Mouse (Mus musculus) midbrain, embryonic 15.5 days (tissue): ENCODE measurements around the gene Mansc1. TPM values are rescaled to one million over a fixed set of nuclear protein-coding genes. Genes with fewer than 3 reads are reported as not detected.
A peak's percentile ranks its signal among the peaks of the same experiment; 100 is the strongest.
"Not testable (repeated sequence)": the region's sequence is repeated elsewhere in the genome, so short reads cannot be mapped to it uniquely, and the experiment has no call there.

Source experiments
- ATAC-seq: fragments of 200-750 bp; cut with Nextera tagmentation; replicated peaks from 2 replicates; pipeline ENCODE4 v1.8.0; 2017; ENCODE audit warnings: moderate TSS enrichment
- H3K27ac ChIP-seq: fragments of 300-500 bp; sonication (generic); 2 replicates; pipeline ENCODE4 v1.5.1; 2015; ENCODE audit warnings: mild to moderate bottlenecking, inconsistent platforms
- H3K27me3 ChIP-seq: fragments of 300-500 bp; sonication (generic); replicated peaks from 2 replicates; pipeline ENCODE4 v1.6.1; 2015; ENCODE audit warnings: inconsistent platforms
- H3K36me3 ChIP-seq: fragments of 300-500 bp; sonication (generic); replicated peaks from 2 replicates; pipeline ENCODE4 v1.6.1; 2015; ENCODE audit warnings: inconsistent platforms
- H3K4me1 ChIP-seq: fragments of 300-500 bp; sonication (generic); 2 replicates; pipeline ENCODE4 v1.6.1; 2015; ENCODE audit warnings: inconsistent platforms
- H3K4me2 ChIP-seq: fragments of 300-500 bp; sonication (generic); 2 replicates; pipeline ENCODE4 v1.6.1; 2015; ENCODE audit warnings: inconsistent platforms, mild to moderate bottlenecking, moderate library complexity
- H3K4me3 ChIP-seq: fragments of 300-500 bp; sonication (generic); 2 replicates; pipeline ENCODE4 v1.5.1; 2015; ENCODE audit warnings: mild to moderate bottlenecking, inconsistent platforms
- H3K9ac ChIP-seq: fragments of 300-500 bp; sonication (generic); 2 replicates; pipeline ENCODE4 v1.6.1; 2015; ENCODE audit warnings: mild to moderate bottlenecking, inconsistent platforms
- H3K9me3 ChIP-seq: fragments of 300-500 bp; sonication (generic); 2 replicates; pipeline ENCODE4 v1.6.1; 2016; ENCODE audit warnings: inconsistent platforms
- WGBS: fragments of 180-500 bp; shearing (Covaris S2); methylation state at CpG from one replicate; pipeline ENCODE4 v1.1.7; 2015; ENCODE audit warnings: mixed read lengths; 5-methylcytosine and 5-hydroxymethylcytosine counted together
- polyA plus RNA-seq: library from polyadenylated mRNA; unstranded; fragments of >200 nt; fragmentation: Nextera tagmentation; extraction: Ambion mirVana; gene quantifications from 2 replicates; pipeline ENCODE4 v1.2.1, GENCODE M21; 2015

Gene Mansc1
- polyA plus RNA-seq = 1.1 TPM in 2 replicates

GRCm38 (mm10) chr6:134631947-134632687, at the start of gene Mansc1:
TSS of gene Mansc1 (minus strand) at chr6:134632488.
- Histone ChIP-seq H3K9me3 (no peaks in the 10 kb centered on the region), H3K27me3 (peaks cover 21% of the 10 kb centered on the region), H3K27ac (no peak within 1 kb of the TSS), H3K4me1 (peaks cover 12% of the 10 kb centered on the region), H3K4me3 (peak within 1 kb of the TSS; percentile 46), H3K9ac (peak within 1 kb of the TSS; percentile 49), H3K36me3 (no peaks in the 10 kb centered on the region), H3K4me2 (peak within 1 kb of the TSS; percentile 97)
- 1% methylated on average over 46 of the region's 46 CpGs for WGBS
- ATAC-seq = peak; percentile 76

GRCm38 (mm10) chr6:134679330-134679729, 47.0 kb upstream of the Mansc1 start:
- not testable (repeated sequence) for H3K4me1 ChIP-seq, H3K9ac ChIP-seq, H3K27me3 ChIP-seq, H3K9me3 ChIP-seq, H3K4me2 ChIP-seq, H3K4me3 ChIP-seq, ATAC-seq, H3K27ac ChIP-seq, H3K36me3 ChIP-seq
- WGBS = 90% methylated on average over 4 of the region's 4 CpGs

- Histone ChIP-seq H3K9me3 (no peaks in the 10 kb centered on the region), H3K27me3 (no peaks in the 10 kb centered on the region), H3K4me1 (no peaks in the 10 kb centered on the region), H3K9ac (no peak overlapping the region), H3K27ac (no peak overlapping the region), H3K4me3 (no peak overlapping the region), H3K4me2 (no peak overlapping the region), H3K36me3 (no peaks in the 10 kb centered on the region)
- WGBS = 83% methylated on average over 3 of the region's 3 CpGs
- no peak for ATAC-seq
These were observed 45.7 kb upstream of the Mansc1 start for GRCm38 (mm10) chr6:134678037-134678436.

GRCm38 (mm10) chr6:134677504-134677903, 45.2 kb upstream of the Mansc1 start:
- Histone ChIP-seq H3K4me3 (no peak overlapping the region), H3K4me1 (no peaks in the 10 kb centered on the region), H3K27ac (no peak overlapping the region), H3K36me3 (no peaks in the 10 kb centered on the region), H3K9ac (no peak overlapping the region), H3K4me2 (no peak overlapping the region), H3K9me3 (no peaks in the 10 kb centered on the region), H3K27me3 (no peaks in the 10 kb centered on the region)
- no peak for ATAC-seq
- 87% methylated on average over 4 of the region's 4 CpGs for WGBS

GRCm38 (mm10) chr6:134673712-134674111, 41.4 kb upstream of the Mansc1 start:
- not testable (repeated sequence) for H3K36me3 ChIP-seq, H3K27ac ChIP-seq, H3K9me3 ChIP-seq, H3K4me3 ChIP-seq, H3K4me1 ChIP-seq, ATAC-seq, H3K27me3 ChIP-seq, H3K4me2 ChIP-seq, H3K9ac ChIP-seq
- 90% methylated on average over 8 of the region's 8 CpGs for WGBS

GRCm38 (mm10) chr6:134670881-134671411, 38.7 kb upstream of the Mansc1 start:
- H3K9me3 ChIP-seq = no peaks in the 10 kb centered on the region
- H3K4me1 ChIP-seq = no peaks in the 10 kb centered on the region
- no peaks in the 10 kb centered on the region for H3K36me3 ChIP-seq
- H3K27ac ChIP-seq = no peak overlapping the region
- 59% methylated on average over 4 of the region's 4 CpGs for WGBS
- no peaks in the 10 kb centered on the region for H3K27me3 ChIP-seq
- H3K9ac ChIP-seq = no peak overlapping the region
- no peak for ATAC-seq
- H3K4me3 ChIP-seq = no peak overlapping the region
- H3K4me2 ChIP-seq = no peak overlapping the region

- Histone ChIP-seq H3K9ac (no peak overlapping the region), H3K9me3 (no peaks in the 10 kb centered on the region), H3K4me3 (no peak overlapping the region), H3K4me2 (no peak overlapping the region), H3K36me3 (no peaks in the 10 kb centered on the region), H3K27ac (no peak overlapping the region), H3K27me3 (no peaks in the 10 kb centered on the region), H3K4me1 (no peaks in the 10 kb centered on the region)
- ATAC-seq = no peak
- WGBS = 86% methylated on average over 6 of the region's 6 CpGs
These were observed 37.0 kb upstream of the Mansc1 start for GRCm38 (mm10) chr6:134669179-134669865.

GRCm38 (mm10) chr6:134668519-134668918, 36.2 kb upstream of the Mansc1 start:
- Histone ChIP-seq H3K4me3 (no peak overlapping the region), H3K9me3 (no peaks in the 10 kb centered on the region), H3K27me3 (no peaks in the 10 kb centered on the region), H3K9ac (no peak overlapping the region), H3K4me1 (no peaks in the 10 kb centered on the region), H3K27ac (no peak overlapping the region), H3K4me2 (no peak overlapping the region), H3K36me3 (no peaks in the 10 kb centered on the region)
- no peak for ATAC-seq
- 93% methylated on average over 2 of the region's 2 CpGs for WGBS

- WGBS = 86% methylated on average over 9 of the region's 9 CpGs
- Histone ChIP-seq H3K4me3 (no peak overlapping the region), H3K27me3 (no peaks in the 10 kb centered on the region), H3K4me2 (no peak overlapping the region), H3K9ac (no peak overlapping the region), H3K4me1 (no peaks in the 10 kb centered on the region), H3K9me3 (no peaks in the 10 kb centered on the region), H3K36me3 (no peaks in the 10 kb centered on the region), H3K27ac (no peak overlapping the region)
- no peak for ATAC-seq
These were observed 33.5 kb upstream of the Mansc1 start for GRCm38 (mm10) chr6:134665817-134666216.

- Histone ChIP-seq H3K4me2 (no peak overlapping the region), H3K27me3 (no peaks in the 10 kb centered on the region), H3K27ac (no peak overlapping the region), H3K9me3 (no peaks in the 10 kb centered on the region), H3K9ac (no peak overlapping the region), H3K36me3 (no peaks in the 10 kb centered on the region), H3K4me1 (0 out of 2 replicates have a peak, but pooled peaks cover under 1% of the 10 kb centered on the region), H3K4me3 (no peak overlapping the region)
- 75% methylated on average over 5 of the region's 5 CpGs for WGBS
- ATAC-seq = no peak
These were observed 32.3 kb upstream of the Mansc1 start for GRCm38 (mm10) chr6:134664573-134664972.

GRCm38 (mm10) chr6:134660714-134661406, 28.6 kb upstream of the Mansc1 start:
- Histone ChIP-seq H3K9me3 (no peaks in the 10 kb centered on the region), H3K27me3 (no peaks in the 10 kb centered on the region), H3K4me2 (no peak overlapping the region), H3K36me3 (no peaks in the 10 kb centered on the region), H3K4me1 (0 out of 2 replicates have a peak, but pooled peaks cover 2% of the 10 kb centered on the region), H3K9ac (no peak overlapping the region), H3K4me3 (no peak overlapping the region), H3K27ac (no peak overlapping the region)
- ATAC-seq = no peak
- WGBS = 82% methylated on average over 8 of the region's 8 CpGs
